ENCODE assay signal across 8 mouse cellular contexts in genomic region chr12:78940081-78940480, GRCm38 (mm10).
"Had no signal": no experiment of that assay in that cellular context is flagged by ENCODE, and none has a peak within 500 bp of the region (broad histone marks: within the 10 kb centered on the region; RNA-seq: fewer than 3 reads in every experiment).

No protein-coding gene starts in this region.

- H3K27me3 ChIP-seq: limb, embryonic 12.5 days; midbrain, embryonic 13.5 days had no signal

- H3K9me3 ChIP-seq: limb, embryonic 12.5 days; midbrain, embryonic 13.5 days had no signal

- H3K4me1 ChIP-seq: limb, embryonic 12.5 days; midbrain, embryonic 13.5 days had no signal

- ATAC-seq: midbrain, embryonic 13.5 days had no signal

- DNase-seq: kidney, adult 8-10 months; kidney, postnatal 25 days; lung, adult 18-20 months; thymus, postnatal 36 days had no signal

- H3K4me2 ChIP-seq: limb, embryonic 12.5 days; midbrain, embryonic 13.5 days had no signal

- H3K36me3 ChIP-seq: limb, embryonic 12.5 days; midbrain, embryonic 13.5 days had no signal

- H3K27ac ChIP-seq: left cerebral cortex, adult 2 months; limb, embryonic 12.5 days; liver, embryonic 14.5 days; midbrain, embryonic 13.5 days had no signal

- H3K4me3 ChIP-seq: left cerebral cortex, adult 2 months; limb, embryonic 12.5 days; midbrain, embryonic 13.5 days had no signal
